Mouse (Mus musculus): ENCODE data around the gene Atg9b. TPM values are rescaled to one million over a fixed set of nuclear protein-coding genes. Genes with fewer than 3 reads are reported as not detected.

Gene Atg9b
- polyA plus RNA-seq, 1 experiment from 2014 or later = 2.8 TPM

DNA sequence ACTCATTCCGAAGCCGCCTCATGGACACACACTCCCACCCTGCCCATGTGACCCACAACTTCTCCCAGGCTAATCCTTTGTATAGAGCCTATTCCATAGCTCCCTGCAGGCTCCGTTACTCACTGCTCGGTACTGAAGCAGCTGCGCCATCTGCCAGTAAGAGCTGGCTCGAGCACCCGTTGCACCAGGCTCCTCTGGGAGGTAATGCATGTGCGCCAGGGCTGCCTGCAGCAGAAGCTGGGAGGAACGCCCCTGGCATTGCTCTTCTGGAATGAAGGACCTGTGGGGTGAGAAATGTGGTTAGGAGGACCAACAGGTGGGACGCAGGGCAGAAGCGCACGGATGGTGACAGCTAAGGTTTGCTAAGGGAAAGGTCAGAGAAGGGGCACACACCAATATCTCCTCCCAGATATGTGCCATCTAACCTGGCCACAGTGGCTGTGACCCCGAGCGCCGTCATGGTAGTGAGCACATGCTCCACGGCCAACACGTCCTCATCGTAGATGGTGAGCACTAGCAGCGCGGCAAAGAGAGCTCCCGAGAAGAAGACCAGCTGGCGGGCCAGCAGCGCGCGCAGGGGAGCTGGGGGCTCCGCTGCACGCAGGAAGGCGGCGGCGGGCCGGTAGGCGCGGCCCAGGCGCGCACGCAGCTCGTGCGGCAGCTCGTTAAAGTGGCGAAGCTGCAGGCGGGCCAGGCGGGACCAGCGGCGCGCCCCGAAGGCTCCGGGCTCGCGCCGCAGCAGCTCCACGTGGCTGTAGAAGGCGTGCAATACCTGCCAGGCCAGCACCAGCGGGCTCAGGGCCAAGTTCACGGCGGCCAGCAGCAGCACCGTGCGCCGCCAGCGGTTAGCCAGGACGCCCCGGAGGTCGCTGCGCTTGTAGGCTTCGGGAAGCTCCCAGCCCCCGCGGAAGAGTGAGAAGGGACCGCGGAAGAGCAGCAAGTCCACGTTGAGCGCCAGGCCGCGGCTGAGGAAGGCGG lies 4.4 kb downstream of the Atg9b start:
- H3K36me3 ChIP-seq = no peaks in the 10 kb centered on the region
- H3K9me3 ChIP-seq = no peaks in the 10 kb centered on the region
- WGBS = 2% methylated on average over 73 of the region's 73 CpGs
- H3K9ac ChIP-seq = peak overlapping the region; percentile 44
- H3K4me2 ChIP-seq = peak overlapping the region; percentile 100
- H3K4me3 ChIP-seq = peak overlapping the region; percentile 48
- peaks cover 37% of the 10 kb centered on the region for H3K27me3 ChIP-seq
- H3K4me1 ChIP-seq = peaks cover 36% of the 10 kb centered on the region
- ATAC-seq (ENCODE audit: insufficient number of reproducible peaks, low FRiP score, low TSS enrichment, low read depth) = no peak
- H3K27ac ChIP-seq = peak overlapping the region; percentile 27; the same call in 1 of the 2 replicates

DNA sequence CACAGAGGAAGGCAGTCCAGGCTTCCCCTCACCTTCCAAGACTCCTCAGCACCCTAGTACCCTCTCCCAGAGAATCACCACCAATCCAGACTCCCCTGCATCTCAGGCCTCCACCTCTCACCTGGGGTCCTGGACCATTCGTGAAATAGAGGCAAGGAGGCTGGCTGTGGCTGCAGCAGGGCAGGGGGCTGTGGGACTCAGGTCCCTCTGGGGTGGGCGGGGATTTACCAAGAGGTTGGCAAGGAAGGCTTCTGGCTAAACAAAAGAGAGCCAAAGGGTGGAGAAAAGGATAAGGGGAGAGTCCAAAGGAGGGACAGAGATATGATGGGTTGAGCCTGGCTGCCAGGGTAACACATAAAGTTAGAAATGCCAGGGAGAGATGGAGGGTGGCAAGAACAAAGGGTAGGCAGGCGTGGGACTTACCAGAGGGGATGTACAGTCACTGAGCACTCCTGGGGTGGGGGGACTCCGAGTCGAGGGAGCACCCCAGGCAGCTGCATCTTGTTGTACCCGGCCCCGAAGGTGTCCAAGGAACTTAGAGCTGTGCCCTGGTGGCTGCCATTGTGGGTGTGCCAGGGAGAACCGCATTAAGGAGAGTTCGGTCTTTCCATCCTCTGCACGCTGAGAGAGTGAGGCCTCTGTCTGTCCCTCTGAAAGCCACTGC lies 5.9 kb downstream of the Atg9b start:
- Histone ChIP-seq H3K9me3 (no peaks in the 10 kb centered on the region), H3K4me1 (peaks cover 36% of the 10 kb centered on the region), H3K9ac (no peak overlapping the region), H3K4me2 (no peak overlapping the region), H3K36me3 (no peaks in the 10 kb centered on the region), H3K27me3 (peaks cover 37% of the 10 kb centered on the region), H3K4me3 (no peak overlapping the region), H3K27ac (no peak overlapping the region)
- WGBS = 84% methylated on average over 10 of the region's 10 CpGs
- no peak for ATAC-seq (ENCODE audit: insufficient number of reproducible peaks, low FRiP score, low TSS enrichment, low read depth)

DNA sequence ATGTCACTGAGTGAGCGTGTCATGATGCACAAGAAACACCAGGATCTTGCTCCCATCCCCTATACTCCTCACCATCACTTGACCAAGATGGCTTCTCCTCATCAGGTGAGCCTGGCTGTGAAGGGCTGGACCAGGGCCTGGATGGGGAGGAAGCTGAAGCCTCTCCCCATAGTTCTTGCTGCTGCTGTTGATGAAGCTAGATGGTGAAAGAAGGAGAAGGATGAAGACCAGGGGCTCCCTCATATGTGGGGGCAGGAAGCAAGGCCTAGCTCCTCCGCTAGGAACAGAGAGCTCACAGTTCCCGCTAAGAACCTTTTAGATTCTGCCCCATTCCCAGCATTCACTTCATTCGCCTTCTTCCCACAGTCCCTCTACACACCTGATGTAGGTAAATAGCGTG lies 6.6 kb downstream of the Atg9b start:
- Histone ChIP-seq H3K4me2 (no peak overlapping the region), H3K4me3 (no peak overlapping the region), H3K27ac (no peak overlapping the region), H3K9me3 (no peaks in the 10 kb centered on the region), H3K27me3 (peaks cover 37% of the 10 kb centered on the region), H3K36me3 (no peaks in the 10 kb centered on the region), H3K9ac (no peak overlapping the region), H3K4me1 (peaks cover 36% of the 10 kb centered on the region)
- WGBS = 90% methylated on average over 5 of the region's 5 CpGs
- ATAC-seq (ENCODE audit: insufficient number of reproducible peaks, low FRiP score, low TSS enrichment, low read depth) = no peak

DNA sequence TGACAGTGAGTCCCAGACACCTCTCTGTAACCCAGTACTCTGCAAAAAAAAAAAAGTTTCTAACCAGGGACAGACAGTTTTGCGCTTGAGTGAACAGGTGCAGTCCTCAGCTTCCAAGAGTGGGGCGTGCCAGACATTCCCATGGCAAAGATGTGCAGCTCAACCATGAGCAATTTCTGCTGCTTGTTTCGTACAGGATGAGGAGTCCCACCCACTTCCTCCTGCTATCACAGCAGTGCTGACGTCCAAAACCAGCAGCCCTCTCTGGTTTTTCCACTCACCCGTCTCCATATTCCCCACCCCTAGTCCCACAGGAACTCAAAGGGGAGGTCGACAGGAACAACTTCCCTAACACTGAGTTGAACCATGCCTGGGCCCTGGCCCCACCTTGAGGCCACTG lies 7.5 kb downstream of the Atg9b start:
- H3K4me2 ChIP-seq = no peak overlapping the region
- no peaks in the 10 kb centered on the region for H3K36me3 ChIP-seq
- H3K4me3 ChIP-seq = no peak overlapping the region
- no peaks in the 10 kb centered on the region for H3K9me3 ChIP-seq
- peaks cover 32% of the 10 kb centered on the region for H3K27me3 ChIP-seq
- WGBS = 57% methylated on average over 6 of the region's 6 CpGs
- peak overlapping the region; percentile 40; the same call in 1 of the 2 replicates for H3K27ac ChIP-seq
- ATAC-seq (ENCODE audit: insufficient number of reproducible peaks, low FRiP score, low TSS enrichment, low read depth) = no peak
- no peak overlapping the region for H3K9ac ChIP-seq
- peaks cover 36% of the 10 kb centered on the region for H3K4me1 ChIP-seq

DNA sequence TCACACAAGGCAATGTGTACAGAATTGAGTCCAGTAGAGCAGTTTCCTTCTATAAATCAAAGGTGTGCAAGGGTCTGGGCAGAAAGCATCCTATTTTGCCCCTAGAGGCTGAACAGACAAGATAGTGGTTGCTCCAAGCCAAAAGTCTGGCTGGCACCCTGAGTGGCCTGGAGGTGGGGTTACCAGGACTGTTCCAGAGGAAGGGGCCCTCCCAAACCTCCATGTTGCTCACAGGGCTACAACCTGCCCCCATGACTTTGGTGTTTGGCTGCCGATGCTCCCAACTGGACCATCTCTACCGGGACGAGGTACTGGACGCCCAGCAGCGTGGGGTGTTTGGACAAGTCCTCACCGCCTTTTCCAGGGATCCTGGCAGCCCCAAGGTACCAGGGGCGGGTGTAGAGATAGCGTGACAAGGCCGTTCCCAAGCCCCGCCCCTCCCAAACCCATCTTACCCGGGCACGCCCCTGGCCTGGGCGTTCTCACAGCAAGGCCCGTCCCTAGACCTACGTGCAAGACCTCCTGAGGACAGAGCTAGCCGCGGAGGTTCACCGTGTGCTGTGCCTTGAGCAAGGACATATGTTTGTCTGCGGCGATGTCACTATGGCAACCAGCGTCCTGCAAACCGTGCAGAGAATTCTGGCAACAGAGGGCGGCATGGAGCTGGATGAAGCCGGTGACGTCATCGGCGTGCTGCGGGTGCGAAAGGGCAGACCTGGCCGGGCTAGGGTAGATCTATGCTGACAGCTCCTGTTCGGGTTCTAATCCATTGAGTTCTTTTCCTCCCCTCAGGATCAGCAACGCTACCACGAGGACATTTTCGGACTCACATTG lies 8.7 kb downstream of the Atg9b start:
- Histone ChIP-seq H3K4me1 (peaks cover 34% of the 10 kb centered on the region), H3K4me2 (peak overlapping the region; percentile 82), H3K27me3 (peaks cover 28% of the 10 kb centered on the region), H3K9me3 (no peaks in the 10 kb centered on the region), H3K36me3 (no peaks in the 10 kb centered on the region), H3K27ac (no peak overlapping the region), H3K9ac (peak overlapping the region; percentile 21; the same call in 1 of the 2 replicates), H3K4me3 (peak overlapping the region; percentile 45)
- peak; percentile 76 for ATAC-seq (ENCODE audit: insufficient number of reproducible peaks, low FRiP score, low TSS enrichment, low read depth)
- under 1% methylated on average over 34 of the region's 34 CpGs for WGBS

DNA sequence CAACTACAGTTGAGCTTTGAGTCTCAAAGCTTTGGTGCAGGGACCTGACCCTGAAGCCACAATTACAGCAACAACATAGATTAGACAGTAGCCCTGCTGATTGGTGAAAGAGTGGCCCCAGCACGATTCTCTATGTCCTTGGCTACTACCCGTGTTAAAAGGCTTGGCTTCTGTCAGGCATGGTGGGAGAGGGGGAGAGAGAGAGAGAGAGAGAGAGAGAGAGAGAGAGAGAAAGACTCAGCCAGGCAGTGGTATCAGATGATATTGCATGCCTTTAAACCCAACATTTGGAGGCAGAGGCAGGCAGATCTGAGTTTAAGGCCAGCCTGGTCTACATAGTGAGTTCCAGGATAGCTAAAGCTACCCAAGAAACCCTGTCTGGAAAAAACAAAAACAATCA lies 10.0 kb downstream of the Atg9b start:
- no peak overlapping the region for H3K9ac ChIP-seq
- no peak for ATAC-seq (ENCODE audit: insufficient number of reproducible peaks, low FRiP score, low TSS enrichment, low read depth)
- peaks cover 21% of the 10 kb centered on the region for H3K4me1 ChIP-seq
- no peak overlapping the region for H3K4me3 ChIP-seq
- H3K36me3 ChIP-seq = no peaks in the 10 kb centered on the region
- peaks cover 16% of the 10 kb centered on the region for H3K27me3 ChIP-seq
- no peak overlapping the region for H3K4me2 ChIP-seq
- WGBS = 60% methylated on average over 2 of the region's 2 CpGs
- H3K9me3 ChIP-seq = no peaks in the 10 kb centered on the region
- no peak overlapping the region for H3K27ac ChIP-seq

DNA sequence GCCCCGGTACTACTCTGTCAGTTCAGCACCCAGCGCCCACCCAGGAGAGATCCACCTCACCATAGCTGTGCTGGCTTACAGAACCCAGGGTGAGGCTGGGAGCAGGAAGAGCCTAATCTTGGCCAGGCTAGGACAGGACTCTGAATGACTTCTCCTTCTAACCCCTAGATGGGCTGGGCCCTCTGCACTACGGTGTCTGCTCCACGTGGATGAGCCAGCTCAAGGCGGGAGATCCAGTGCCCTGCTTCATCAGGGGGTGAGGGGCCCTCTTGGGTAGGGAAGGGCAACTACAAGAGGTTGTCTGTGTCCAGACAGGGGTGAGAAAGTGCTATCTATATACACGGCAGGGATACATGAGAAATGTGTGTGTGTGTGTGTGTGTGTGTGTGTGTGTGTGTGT lies 10.5 kb downstream of the Atg9b start:
- Histone ChIP-seq H3K27me3 (peaks cover 11% of the 10 kb centered on the region), H3K9ac (no peak overlapping the region), H3K36me3 (no peaks in the 10 kb centered on the region), H3K4me1 (peaks cover 18% of the 10 kb centered on the region), H3K27ac (no peak overlapping the region), H3K9me3 (no peaks in the 10 kb centered on the region), H3K4me2 (no peak overlapping the region), H3K4me3 (no peak overlapping the region)
- no peak for ATAC-seq (ENCODE audit: insufficient number of reproducible peaks, low FRiP score, low TSS enrichment, low read depth)
- WGBS = 79% methylated on average over 6 of the region's 6 CpGs

DNA sequence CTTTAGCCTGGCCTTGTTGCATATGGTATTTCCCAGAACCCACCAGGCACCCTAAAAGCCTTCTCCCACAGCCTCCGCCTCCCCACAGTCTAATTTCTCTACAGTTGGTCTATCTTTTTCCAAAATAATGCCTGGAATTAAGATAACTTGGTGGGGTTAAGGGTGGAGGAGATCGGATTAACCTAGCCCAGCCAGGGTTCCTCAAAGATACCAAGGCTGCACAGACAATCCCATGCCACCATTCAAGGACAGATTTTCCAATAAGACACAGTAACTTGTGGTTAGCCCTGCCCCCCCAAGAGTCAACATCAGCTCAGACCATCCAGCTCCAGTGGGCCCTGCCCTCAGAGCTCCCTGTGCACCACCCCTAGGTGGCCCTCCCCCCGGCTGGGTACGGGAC lies 11.4 kb downstream of the Atg9b start:
- H3K4me2 ChIP-seq = no peak overlapping the region
- WGBS = 85% methylated on average over 4 of the region's 4 CpGs
- no peak overlapping the region for H3K27ac ChIP-seq
- H3K9ac ChIP-seq = no peak overlapping the region
- ATAC-seq (ENCODE audit: insufficient number of reproducible peaks, low FRiP score, low TSS enrichment, low read depth) = no peak
- H3K27me3 ChIP-seq = peaks cover 1% of the 10 kb centered on the region; the same call in 1 of the 2 replicates
- no peaks in the 10 kb centered on the region for H3K9me3 ChIP-seq
- H3K36me3 ChIP-seq = no peaks in the 10 kb centered on the region
- H3K4me3 ChIP-seq = no peak overlapping the region
- peaks cover 18% of the 10 kb centered on the region for H3K4me1 ChIP-seq

DNA sequence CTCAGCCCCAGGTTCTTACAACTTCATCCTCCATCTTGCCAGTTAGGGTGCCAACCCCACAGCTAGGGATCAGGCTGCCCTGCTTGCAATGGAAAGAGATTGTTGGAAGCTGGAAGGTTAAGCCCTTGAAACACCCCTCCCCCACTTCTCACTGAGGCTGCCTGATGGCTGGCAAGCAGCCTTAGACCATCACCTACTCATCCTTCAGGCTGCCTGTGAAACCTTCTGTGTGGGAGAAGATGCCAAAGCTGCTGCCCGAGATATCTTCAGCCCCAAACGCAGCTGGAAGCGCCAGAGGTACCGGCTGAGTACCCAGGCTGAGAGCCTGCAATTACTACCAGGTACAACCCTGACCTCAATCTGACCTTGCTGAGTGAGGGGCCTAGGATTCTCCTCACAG lies 12.4 kb downstream of the Atg9b start:
- Histone ChIP-seq H3K4me3 (no peak overlapping the region), H3K9me3 (no peaks in the 10 kb centered on the region), H3K9ac (no peak overlapping the region), H3K27me3 (no peaks in the 10 kb centered on the region), H3K4me2 (no peak overlapping the region), H3K27ac (no peak overlapping the region), H3K4me1 (peaks cover 16% of the 10 kb centered on the region), H3K36me3 (no peaks in the 10 kb centered on the region)
- ATAC-seq (ENCODE audit: insufficient number of reproducible peaks, low FRiP score, low TSS enrichment, low read depth) = no peak
- WGBS = 54% methylated on average over 4 of the region's 4 CpGs

DNA sequence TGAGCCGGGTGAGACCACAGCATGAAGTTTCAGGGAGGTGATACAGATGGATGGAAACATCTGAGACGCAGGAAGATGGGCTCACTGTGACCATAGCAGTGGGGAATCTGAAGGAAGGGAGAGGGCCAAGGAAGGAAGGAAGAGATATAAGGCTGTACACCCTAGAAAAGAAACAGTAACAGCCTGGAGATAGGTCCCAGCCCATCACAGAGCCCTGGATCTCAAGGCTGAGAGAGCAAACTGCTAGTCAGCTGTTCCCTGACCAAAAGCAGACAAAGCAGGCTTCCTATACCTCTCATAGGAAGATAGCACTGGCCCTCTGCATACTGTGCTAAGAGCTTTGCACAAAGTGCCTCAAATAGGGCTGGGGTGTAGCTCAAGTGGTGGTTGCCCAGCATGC lies 13.2 kb downstream of the Atg9b start:
- Histone ChIP-seq H3K4me3 (no peak overlapping the region), H3K27ac (no peak overlapping the region), H3K4me1 (peaks cover 8% of the 10 kb centered on the region), H3K9me3 (no peaks in the 10 kb centered on the region), H3K27me3 (no peaks in the 10 kb centered on the region), H3K9ac (no peak overlapping the region), H3K4me2 (no peak overlapping the region), H3K36me3 (no peaks in the 10 kb centered on the region)
- WGBS = 68% methylated on average over 2 of the region's 2 CpGs
- ATAC-seq (ENCODE audit: insufficient number of reproducible peaks, low FRiP score, low TSS enrichment, low read depth) = no peak

DNA sequence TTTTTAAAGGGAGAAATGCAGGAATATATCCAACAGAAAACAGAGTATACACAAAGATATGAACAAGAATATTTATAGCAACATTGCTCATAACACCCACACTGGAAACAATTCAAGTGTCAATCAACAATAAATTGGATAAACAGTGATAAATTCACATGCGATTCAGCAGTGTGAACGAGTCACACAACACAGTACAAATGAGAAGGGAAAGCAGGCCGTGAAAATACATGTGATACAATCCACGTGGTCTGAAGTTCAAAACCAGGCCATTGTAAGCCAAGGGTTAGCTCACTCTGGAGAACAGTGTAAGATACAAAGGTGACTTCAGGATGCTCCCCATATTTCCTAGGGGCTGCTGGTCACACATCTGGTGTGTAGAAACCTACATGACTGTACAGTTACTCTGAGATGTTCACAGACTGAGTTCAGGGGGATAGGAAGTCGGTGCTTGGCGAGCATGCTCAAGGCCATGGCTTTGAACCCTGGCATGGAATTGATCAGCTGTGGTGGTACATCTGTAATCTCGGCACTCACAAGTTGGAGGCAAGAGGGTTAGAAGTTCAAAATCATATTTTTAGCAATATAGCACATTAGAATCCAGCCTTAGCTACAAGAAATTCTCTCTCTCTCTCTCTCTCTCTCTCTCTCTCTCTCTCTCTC lies 17.1 kb downstream of the Atg9b start:
- Histone ChIP-seq H3K36me3 (no peaks in the 10 kb centered on the region), H3K27me3 (no peaks in the 10 kb centered on the region), H3K9me3 (no peaks in the 10 kb centered on the region), H3K4me1 (no peaks in the 10 kb centered on the region), H3K27ac (no peak overlapping the region), H3K4me3 (no peak overlapping the region), H3K4me2 (no peak overlapping the region), H3K9ac (no peak overlapping the region)
- no peak for ATAC-seq (ENCODE audit: insufficient number of reproducible peaks, low FRiP score, low TSS enrichment, low read depth)
- WGBS = 73% methylated on average over 7 of the region's 7 CpGs

Measured in limb, embryonic 15.5 days (tissue).